Mouse (Mus musculus) right cerebral cortex, postnatal 36 days (tissue): ENCODE measurements around the gene Gm20662.
A peak's percentile ranks its signal among the peaks of the same experiment; 100 is the strongest.

Experiments used
- DNase-seq, 2 experiments: peaks; one replicate each; pipeline ENCODE4 v3.0.0; 2022; ENCODE audit warnings: low spot score in 2 of 2, mixed read lengths in 1 of 2

Gm20662 gene

DNA sequence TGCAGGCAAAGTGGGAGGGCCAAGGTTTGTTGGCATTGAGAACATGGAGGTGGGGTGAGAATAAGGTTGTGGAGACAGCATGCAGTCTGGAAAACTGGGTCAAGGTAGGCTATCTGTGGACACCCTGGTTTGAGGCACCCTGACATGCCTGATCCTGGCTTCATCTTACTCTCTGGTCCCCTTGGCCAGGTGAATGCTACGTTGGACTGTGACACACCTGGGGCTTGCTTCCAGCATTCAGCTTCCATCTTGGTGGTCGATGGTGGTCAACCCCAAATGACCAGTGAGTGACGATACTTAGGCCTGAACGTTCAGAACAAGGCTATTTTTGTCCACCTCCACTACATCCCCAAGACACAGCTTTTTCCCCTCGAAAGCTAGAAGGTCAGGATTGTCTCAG, at the start of gene Gm20662:
Gene Gm20662, plus strand, starts transcription at position 301 of the 400 bp plus-strand sequence.
- no peak for DNase-seq

DNA sequence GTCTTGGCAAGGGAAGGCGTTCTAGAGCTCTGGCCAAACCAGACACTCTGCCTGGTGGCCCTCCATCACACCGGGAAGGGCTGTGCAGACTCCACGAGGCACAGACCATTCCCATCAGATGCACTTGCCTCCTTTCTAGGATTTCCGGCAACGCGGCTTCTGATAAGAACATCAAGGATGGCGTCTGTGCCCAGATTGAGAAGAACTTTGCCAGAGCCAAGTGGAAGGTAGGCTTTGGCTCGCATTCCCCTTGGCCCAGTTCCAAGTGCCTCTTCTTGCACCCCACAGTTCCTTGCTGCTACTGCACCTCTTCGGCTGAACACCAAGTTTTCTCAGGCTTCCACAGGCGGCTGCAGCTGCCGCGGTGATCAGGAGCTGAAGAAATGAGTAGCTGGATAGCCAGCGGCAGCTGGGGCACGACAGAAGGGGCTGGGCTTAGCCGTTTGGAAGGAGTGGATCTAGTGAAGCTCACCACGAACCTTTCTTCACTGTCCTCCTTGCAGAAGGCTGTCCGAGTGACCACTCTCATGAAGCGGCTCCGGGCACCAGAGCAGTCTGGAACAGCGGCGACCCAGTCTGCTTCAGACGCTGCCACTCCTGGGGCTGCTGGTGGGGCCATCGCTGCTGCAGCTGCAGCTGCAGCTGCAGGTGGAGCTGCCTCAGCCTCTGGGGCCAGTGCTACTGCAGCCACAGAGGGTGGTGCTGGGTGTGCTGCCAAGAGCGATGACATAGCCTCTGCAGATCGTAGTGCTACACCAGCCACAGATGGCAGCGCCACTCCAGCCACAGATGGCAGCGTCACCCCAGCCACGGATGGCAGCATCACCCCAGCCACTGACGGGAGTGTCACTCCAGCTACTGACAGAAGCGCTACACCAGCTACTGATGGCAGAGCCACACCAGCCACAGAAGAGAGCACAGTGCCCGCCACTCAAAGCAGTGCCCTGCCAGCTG, 48.6 kb upstream of the Gm20662 start:
- DNase-seq, result peak in 1 of 2 experiments; percentile 34

DNA sequence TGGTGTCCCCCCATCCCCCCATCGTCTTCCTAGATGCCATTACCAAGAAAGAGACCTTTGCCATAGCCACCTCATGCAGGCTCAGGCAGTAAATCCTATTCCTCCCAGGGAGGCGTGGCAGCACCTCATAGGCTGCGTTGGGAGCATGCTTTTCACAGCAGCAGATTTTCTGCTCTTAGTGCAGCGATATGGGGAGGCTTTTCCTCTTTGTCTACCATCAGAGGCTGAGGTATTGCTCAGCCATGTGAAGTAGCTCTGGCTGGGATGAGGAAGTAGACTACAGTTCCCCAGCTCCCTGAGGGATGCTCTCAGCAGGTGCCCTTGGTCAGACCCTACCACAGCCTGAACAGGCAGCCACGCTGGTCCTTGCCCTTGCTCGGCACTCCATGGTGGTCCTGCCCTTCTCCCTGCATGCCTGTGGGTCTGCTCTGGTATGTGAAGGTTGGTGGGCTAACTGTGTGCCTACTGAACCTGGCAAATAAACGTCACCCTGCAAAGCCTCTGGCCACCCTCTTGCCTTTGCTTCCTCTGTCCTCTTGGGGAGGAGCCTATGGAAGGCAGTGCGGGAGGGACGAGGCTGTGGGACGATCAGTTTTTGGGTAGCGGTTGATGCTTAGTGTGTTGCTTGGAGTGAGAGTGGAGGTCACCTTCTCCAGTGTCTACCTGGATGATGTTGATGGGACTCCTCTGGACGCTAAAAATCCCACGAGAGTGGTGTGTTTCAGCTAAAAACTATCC, 46.8 kb upstream of the Gm20662 start:
- no peak for DNase-seq

DNA sequence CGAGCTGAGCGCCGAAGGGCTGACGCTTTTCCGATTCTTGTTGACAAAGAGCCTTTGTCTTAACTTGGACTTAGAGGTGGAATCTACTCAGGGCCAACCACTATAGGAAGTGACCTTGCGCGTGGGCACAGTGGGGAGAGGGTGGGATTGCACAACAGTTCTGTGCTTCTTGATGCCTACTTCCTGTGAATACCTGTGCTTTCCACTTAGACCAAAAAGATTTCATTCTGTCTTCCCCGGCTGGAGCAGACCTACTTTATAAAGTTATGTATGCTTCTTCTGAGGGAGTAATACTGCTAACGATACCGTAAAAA, 46.3 kb upstream of the Gm20662 start, which contains the start of gene Traip:
Gene Traip, plus strand, starts transcription at position 215 of the 314 bp plus-strand sequence.
- no peak for DNase-seq

DNA sequence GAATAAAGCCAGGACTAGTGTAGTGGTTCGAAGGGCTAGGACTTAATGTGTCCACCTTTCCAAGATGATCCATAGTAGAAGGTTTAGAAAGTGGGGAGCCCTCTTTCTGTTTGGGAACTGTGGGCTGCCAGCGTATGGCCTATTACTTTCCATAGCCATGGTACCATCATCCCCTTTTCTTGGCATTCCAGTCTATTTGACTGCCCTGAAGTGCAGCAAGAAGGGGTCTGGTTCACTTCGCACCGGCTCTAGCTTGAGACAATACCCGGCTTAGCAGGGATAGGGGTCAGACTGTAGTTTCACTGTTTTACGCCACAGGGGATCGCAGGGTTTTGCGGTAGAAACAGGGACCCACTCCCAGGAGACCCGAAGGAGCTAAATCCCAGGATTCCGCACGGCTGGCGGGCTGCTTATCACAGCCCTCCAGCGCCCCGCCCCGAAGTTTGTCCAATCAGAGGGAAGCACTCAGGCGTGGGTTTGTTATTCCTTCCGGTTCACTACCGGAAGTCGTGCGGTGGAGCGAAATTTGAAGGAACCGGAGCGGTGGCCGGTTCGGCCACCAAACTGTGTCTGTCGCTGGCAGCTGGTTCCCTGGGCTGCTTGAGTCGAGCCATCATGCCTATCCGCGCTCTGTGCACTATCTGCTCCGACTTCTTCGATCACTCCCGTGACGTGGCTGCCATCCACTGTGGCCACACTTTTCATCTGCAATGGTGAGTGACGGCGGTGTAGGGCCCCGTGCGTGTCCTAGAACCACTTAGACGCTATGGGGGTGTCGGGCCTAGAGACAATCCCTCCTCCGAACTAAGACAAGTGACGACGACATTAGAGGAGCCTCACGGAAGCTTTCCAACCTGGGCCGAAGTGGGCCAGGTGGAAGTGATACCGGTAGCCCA, 45.4 kb upstream of the Gm20662 start:
- peak; percentile 84 to 87 for DNase-seq

DNA sequence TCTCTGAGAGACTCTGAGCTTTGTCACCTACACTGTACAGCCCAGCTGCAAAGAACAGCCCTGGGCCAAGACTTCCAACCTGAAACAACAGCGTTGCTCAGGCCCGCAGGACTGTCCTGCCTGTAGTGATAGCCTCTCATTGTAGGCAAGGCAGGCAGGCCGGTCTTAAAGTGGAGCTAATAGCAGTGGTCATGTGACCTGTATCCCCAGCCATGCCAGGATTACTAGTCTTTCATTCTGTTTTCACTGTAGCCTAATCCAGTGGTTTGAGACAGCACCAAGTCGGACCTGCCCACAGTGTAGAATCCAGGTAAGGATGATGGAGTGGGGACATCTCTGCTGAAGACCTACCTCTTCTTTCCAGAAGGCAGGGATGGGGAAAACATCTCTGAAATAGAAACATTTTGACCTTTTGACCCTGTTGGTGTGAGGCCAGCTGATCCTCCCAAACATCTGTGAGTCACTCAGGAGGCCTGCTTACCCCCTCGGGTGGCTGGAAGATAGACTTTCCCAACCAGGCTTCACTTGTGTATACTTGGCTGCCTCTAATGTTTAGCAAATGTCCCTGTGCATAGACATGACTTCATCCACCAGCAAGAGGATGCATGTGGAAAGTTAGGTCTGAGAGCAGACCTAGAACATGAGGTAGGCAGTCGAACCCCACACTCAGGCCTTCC, 40.4 kb upstream of the Gm20662 start:
- no peak for DNase-seq

DNA sequence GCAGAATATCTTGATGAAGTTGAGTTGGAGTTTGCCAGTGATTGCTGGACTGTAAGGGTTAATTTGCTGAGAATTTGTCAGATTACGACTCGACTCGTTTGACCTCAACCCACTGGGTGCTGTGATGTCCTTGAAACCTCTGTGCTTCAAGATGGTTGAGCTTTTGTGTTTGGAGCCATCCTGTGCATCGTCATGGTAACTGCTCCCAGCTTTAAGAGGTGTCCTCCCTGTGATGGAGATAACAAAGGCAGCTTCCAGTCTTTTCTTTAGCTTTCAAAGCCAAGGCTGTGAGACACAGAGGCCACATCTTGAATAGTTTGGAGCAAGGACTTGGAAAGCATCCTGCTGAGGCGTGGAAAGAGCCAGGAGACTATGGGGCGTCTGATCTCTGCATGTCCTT, 39.0 kb upstream of the Gm20662 start:
- DNase-seq, result no peak

DNA sequence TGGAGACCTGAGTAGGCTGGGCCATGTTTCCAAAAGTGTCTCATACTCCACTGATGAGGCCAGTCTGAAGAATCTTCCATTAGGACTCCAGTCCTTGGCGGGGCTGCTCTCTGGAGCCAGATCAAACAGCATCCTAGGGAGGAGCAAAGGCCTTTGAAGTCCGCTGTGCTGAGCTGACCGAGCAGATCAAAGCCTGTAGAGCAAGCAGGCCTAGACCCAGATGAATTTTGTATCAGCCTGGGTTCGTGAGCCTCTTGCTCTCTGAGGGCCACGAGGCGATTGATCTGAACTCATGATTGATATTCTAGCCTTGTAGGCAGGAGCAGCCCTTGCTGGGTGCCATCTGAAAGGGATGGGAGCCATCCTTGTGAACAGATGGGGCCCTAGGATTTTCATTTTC, 36.3 kb upstream of the Gm20662 start:
- no peak for DNase-seq

DNA sequence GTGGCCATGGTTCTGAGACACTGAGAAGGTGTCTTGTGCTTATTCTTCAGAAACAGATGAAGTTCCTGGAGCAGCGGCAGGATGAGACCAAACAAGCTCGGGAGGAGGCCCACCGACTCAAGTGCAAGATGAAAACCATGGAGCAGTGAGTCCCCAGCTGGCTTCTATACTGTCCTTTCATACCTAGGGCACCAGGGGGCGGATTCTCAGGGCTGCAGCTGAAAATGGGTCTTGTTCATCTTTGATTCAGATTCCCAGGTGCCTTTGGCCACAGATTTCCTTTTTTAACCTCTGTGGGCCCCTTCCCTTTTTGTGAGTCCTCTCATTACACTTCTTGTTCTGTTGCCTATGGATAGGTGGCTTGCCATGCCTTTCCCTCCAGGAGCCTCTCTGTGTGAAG, 35.2 kb upstream of the Gm20662 start:
- DNase-seq, result no peak

DNA sequence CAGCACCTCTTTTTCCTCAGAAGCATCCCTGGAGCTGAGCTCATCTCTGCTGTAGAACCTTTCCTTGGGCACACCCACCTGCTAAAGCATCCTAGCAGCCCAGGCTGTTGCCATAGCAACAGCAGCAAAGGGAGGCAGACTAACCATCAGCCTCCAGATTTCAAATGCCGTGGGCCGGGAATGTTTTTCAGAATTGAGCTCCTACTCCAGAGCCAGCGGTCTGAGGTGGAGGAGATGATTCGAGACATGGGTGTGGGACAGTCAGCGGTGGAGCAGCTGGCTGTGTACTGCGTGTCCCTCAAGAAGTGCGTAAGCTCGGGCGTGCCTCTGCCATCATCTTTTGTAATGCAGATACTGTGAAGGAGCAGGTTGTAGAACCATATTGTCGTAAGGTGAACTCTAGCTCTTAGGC, 34.8 kb upstream of the Gm20662 start:
- peak; percentile 85 to 91 for DNase-seq

DNA sequence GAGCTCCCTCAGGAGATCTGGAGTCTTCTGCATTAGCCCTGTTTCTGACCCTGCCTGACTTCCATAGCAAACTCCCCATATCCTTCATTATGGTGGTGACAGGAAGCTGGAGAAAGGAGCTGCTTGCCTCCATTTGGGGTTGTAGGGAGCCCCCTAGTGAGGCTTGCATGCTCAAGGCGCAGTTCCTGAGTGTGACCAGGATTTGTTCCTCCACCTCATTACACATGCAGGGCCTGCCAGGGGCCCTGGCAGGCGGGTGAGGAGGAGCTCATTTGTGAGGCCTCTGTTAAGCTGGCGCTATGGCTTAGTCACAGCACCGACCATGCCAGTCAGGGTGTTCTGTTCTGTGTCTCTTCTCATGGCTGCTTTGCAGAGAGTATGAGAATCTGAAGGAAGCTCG, 34.3 kb upstream of the Gm20662 start:
- peak; percentile 59 to 69 for DNase-seq

DNA sequence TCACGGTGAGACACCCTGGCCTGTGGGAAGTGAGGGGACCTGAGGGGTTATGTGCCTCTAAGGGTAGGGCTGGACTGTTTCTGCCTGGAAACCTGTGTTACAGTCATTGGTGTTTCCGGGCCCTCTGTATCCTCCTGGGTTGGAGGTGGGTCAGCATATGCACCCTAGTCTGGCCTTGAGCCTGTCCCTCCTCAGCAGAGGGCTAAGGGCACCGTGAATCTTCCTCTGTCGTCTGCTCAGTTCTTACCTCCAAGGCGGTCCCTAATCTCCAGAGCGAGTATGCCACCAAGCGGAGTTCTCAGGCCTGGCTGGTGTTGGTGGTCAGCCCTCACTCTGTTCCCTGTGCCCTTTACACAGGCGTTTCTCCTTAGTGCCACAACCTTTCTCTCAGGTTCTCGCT, 33.2 kb upstream of the Gm20662 start:
- no peak for DNase-seq

DNA sequence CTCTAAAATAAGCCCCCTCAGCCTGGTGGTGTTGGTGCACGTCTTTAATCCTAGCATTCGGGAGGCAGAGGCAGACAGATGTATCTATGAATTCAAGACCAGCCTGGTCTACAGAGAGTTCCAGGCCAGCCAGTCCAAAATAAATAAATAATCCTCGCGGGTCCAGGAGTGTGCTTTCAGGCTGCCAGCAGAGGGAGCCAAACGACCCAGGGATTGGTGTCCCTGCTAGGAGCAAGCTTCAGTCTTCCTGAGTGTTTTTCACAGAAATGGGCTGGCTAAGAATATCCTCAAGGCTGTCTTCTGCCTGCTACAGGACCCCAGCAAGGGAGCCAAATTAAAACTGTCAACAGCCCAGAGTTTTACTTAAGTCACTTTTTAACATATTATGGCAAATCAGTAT, 32.4 kb upstream of the Gm20662 start:
- DNase-seq, result peak in 1 of 2 experiments; percentile 58

DNA sequence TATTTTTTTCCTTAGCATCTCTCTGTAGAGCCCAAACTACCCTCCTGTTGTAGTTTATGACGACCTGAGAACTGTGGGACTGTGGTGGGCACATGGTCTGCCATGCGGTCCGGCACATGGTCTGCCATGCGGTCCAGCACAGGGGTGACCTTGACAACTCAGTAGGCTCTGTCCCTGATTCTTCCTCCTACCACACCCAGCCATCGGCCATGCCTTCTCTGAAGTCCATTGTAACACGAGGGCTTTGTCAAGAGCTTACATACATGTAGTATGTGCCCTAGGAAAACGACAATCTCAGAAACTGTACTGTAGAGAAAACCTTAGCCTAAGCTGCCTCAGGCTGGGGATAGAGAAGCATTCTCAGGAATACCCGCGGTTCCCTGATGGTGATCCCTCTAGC, 31.5 kb upstream of the Gm20662 start:
- no peak for DNase-seq

DNA sequence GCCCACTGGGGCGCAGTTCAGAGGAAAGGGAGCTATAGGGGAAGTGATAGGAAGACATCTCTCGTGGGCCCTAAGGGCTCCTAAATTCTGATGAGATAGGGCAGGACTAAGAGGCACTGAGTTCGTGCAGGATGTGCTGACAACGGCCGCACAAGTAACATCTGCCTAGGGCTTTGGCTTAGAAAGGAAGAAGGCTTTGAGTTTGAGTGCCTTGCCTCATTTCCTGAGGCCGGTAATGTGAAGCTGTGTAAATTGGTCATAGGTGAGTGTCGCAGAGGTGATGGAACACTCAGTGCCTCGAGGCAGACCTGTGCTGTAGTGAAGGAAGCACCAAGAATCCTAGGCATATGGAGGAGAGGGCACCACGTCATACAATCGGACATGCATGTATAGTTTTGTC, 29.5 kb upstream of the Gm20662 start:
- DNase-seq, result no peak

DNA sequence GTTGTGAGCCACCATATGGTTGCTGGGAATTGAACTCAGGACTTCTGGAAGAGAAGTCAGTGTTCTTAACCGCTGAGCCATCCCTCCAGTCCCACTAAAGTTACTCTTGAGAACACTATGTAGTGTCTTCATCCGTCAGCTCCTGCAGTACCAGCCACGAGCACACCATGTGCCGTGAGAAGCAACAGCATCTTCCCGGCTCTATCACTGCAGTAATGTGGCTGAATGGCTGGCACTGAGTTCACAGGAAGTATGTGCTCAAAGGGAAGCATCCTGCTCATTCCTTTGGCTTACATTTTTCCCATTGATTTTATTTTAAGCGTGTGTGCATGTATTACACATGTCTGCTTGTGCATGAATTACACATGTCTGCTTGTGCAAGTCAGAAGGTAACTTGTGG, 28.7 kb upstream of the Gm20662 start:
- no peak for DNase-seq

DNA sequence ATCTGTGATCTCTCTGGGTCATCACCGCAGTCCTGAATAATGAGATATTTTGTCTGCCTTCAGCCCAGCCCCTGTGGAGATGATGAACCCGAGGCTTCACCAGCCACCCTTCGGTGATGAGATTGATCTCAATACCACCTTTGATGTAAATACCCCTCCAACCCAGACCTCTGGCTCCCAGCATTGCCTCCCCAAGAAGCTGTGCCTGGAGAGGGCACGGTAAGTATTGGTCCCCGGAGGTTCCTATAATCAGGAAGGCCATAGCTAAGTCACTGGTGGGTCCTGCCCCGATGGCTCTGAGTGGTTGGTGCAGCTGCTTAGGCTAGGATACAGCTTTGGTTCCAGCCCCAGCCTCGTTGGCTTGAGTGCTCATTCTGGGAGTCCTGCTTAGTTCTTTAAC, 27.6 kb upstream of the Gm20662 start:
- DNase-seq, result no peak

DNA sequence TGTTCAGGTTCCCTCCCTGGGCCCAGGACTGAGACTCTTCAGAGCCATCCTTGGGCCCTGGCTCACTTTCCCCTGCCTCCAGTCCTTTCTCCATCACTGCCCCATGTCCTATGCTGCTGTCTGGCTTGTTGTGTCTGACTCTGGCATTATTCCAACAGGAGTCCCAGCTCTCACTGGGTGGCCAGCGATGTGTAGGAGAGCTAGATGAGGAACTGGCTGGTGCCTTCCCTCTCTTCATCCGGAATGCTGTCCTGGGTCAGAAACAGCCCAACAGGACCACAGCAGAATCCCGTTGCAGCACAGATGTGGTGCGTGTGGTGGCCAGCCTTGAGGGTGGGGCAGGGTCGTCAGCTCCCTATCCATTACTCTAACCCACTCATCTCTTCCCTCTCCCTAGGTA, 25.8 kb upstream of the Gm20662 start:
- DNase-seq, result no peak

DNA sequence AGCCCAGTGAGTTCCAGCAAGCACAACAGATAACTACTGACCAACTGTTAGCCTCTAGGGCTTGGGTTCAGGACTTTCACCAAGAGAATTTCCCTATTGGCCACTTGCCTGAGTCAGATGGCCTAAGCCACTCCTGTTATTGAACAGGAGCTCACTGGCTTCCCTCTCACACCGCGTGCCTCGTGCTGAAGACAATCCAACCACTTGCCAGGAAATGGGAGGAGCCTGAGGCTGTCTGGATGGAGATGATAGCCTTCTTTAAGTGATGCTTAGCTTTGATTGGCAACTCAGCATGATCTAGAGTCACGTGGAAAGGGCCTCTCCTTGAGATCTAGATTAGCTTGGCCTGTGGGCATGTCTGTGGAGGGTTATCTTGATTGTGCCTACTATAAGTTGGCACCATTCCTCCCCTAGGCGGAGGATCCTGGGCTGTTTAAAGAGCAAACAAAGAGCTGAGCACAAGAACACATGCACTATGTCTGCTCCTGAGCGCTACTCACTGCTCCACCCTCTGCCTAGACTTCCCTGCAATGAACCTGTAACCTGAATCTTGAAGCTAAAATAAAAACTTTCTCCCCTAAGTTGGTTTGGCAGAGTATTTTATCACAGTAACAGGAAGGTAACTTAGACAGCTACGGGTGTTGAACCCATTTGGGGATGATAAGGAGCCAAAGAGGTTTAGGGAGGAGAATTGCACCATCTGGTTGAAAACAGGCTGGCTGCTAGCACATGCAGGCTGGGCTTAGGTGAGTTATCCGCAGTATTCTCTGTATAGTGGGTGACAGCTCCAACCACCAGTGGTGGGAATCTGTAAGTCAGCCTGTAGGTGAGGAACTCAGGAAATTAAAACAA, 24.2 kb upstream of the Gm20662 start:
- DNase-seq, result no peak

DNA sequence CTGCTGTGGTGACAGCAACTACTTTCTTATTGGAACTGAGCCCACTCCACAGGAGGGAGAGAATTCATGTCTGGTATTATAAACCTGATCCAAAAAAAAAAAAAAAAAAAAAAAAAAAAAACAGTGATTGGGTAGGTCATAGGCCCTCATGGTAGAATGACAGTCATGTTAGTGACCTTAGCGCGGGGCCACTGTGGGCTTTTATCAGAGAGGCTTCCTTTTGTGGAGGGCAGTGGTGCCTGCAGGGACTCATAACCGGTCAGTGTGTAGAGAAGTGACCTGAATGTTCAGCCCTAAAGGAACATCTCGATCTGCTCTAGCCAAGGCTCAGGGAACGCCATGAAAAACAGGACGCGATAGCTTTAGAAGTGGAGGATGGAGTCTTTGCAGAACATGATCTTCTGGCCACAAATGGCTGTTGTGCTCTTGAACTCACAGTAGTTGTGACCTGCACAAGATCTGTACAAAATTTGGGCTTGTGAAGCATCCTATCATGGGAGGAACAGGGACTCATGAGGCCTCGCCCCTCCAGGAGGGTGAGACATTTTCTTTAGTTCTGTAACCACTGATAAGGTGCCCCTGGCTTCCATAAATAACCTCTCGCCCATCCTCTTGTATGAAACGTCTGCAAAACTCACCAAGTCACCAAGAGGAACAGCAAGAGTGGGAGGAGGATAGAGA, 21.5 kb upstream of the Gm20662 start:
- DNase-seq, result no peak
